Mouse (Mus musculus) liver, adult (tissue): Measurements from ENCODE around the gene Hist4h4.

Source experiments
- GATA4 ChIP-seq: IDR thresholded peaks from 2 replicates; pipeline ENCODE4 v1.6.1; 2014; ENCODE audit warnings: mild to moderate bottlenecking, low read length; ENCODE audit not compliant: insufficient replicate concordance

Hist4h4 gene

GRCm38 (mm10) chr6:136803093-136803738 is 999 bp downstream of the Hist4h4 start:
- TF ChIP-seq GATA4 = no peak

- no peak for TF ChIP-seq GATA4
Observed at GRCm38 (mm10) chr6:136801274-136801673, 2.9 kb downstream of the Hist4h4 start.

GRCm38 (mm10) chr6:136800710-136801109 is 3.5 kb downstream of the Hist4h4 start:
- TF ChIP-seq GATA4 = no peak

GRCm38 (mm10) chr6:136795850-136796249 is 8.4 kb downstream of the Hist4h4 start:
- no peak for TF ChIP-seq GATA4

- TF ChIP-seq GATA4 = no peak
Observed at GRCm38 (mm10) chr6:136795110-136795509, 9.1 kb downstream of the Hist4h4 start.

GRCm38 (mm10) chr6:136793831-136794525 is 10.2 kb downstream of the Hist4h4 start:
- TF ChIP-seq GATA4 = no peak

GRCm38 (mm10) chr6:136792884-136793758 is 11.1 kb downstream of the Hist4h4 start:
- TF ChIP-seq GATA4 = no peak

GRCm38 (mm10) chr6:136789391-136789971 is 14.7 kb downstream of the Hist4h4 start:
- TF ChIP-seq GATA4 = no peak

- no peak for TF ChIP-seq GATA4
Observed at GRCm38 (mm10) chr6:136782761-136783160, 21.5 kb downstream of the Hist4h4 start.

GRCm38 (mm10) chr6:136782146-136782545 is 22.1 kb downstream of the Hist4h4 start:
- no peak for TF ChIP-seq GATA4

GRCm38 (mm10) chr6:136781377-136781986 is 22.7 kb downstream of the Hist4h4 start, which contains the start of gene Gucy2c:
Gene Gucy2c (minus strand): TSS chr6:136781765.
- TF ChIP-seq GATA4 = no peak

- no peak for TF ChIP-seq GATA4
Observed at GRCm38 (mm10) chr6:136776392-136776791, 27.8 kb downstream of the Hist4h4 start.

- no peak for TF ChIP-seq GATA4
Observed at GRCm38 (mm10) chr6:136769859-136770258, 34.4 kb downstream of the Hist4h4 start.

GRCm38 (mm10) chr6:136769143-136769542 is 35.1 kb downstream of the Hist4h4 start:
- TF ChIP-seq GATA4 = no peak

- TF ChIP-seq GATA4 = no peak
Observed at GRCm38 (mm10) chr6:136763912-136764311, 40.3 kb downstream of the Hist4h4 start.
